Mouse (Mus musculus): ENCODE data around the gene Tdrd1. TPM values are rescaled to one million over a fixed set of nuclear protein-coding genes. Genes with fewer than 3 reads are reported as not detected.
A peak's percentile ranks its signal among the peaks of the same experiment; 100 is the strongest.

Tdrd1 gene
- polyA plus RNA-seq, 1 experiment from 2014 or later = 0.97 TPM

- no peak for DNase-seq (ENCODE audit: low spot score)
- Histone ChIP-seq H3K4me3 (ENCODE audit: low read depth, low read length) (no peak overlapping the region), H3K4me2 (ENCODE audit: low read depth) (no peak overlapping the region), H3K9ac (ENCODE audit: low read length) (no peak overlapping the region), H3K4me1 (ENCODE audit: control insufficient read depth, insufficient read depth, low read length) (no peaks in the 10 kb centered on the region), H3K27ac (ENCODE audit: low read depth, low read length) (no peak overlapping the region), H3K36me3 (ENCODE audit: control insufficient read depth, insufficient read depth, low read length) (no peaks in the 10 kb centered on the region), H3K9me3 (ENCODE audit: control insufficient read depth, low read length) (no peaks in the 10 kb centered on the region), H3K27me3 (ENCODE audit: control insufficient read depth, insufficient read depth, low read length) (no peaks in the 10 kb centered on the region)
- no peak for ATAC-seq (ENCODE audit: insufficient read depth, low FRiP score, low TSS enrichment)
- 82% methylated on average over 5 of the region's 5 CpGs for WGBS
Measured at GRCm38 (mm10) chr19:56888654-56889053, 62.6 kb downstream of the Tdrd1 start.

GRCm38 (mm10) chr19:56891438-56891837 lies 65.4 kb downstream of the Tdrd1 start:
- no peaks in the 10 kb centered on the region for H3K36me3 ChIP-seq (ENCODE audit: control insufficient read depth, insufficient read depth, low read length)
- no peaks in the 10 kb centered on the region for H3K9me3 ChIP-seq (ENCODE audit: control insufficient read depth, low read length)
- no peaks in the 10 kb centered on the region for H3K4me1 ChIP-seq (ENCODE audit: control insufficient read depth, insufficient read depth, low read length)
- ATAC-seq (ENCODE audit: insufficient read depth, low FRiP score, low TSS enrichment) (no peak), DNase-seq (ENCODE audit: low spot score) (no peak)
- no peak overlapping the region for H3K4me3 ChIP-seq (ENCODE audit: low read depth, low read length)
- no peak overlapping the region for H3K9ac ChIP-seq (ENCODE audit: low read length)
- 47% methylated on average over 2 of the region's 2 CpGs for WGBS
- H3K27me3 ChIP-seq (ENCODE audit: control insufficient read depth, insufficient read depth, low read length) = no peaks in the 10 kb centered on the region
- no peak overlapping the region for H3K4me2 ChIP-seq (ENCODE audit: low read depth)
- H3K27ac ChIP-seq (ENCODE audit: low read depth, low read length) = no peak overlapping the region

- Histone ChIP-seq H3K4me3 (ENCODE audit: low read depth, low read length) (no peak overlapping the region), H3K4me1 (ENCODE audit: control insufficient read depth, insufficient read depth, low read length) (no peaks in the 10 kb centered on the region), H3K27ac (ENCODE audit: low read depth, low read length) (no peak overlapping the region), H3K9ac (ENCODE audit: low read length) (no peak overlapping the region), H3K9me3 (ENCODE audit: control insufficient read depth, low read length) (no peaks in the 10 kb centered on the region), H3K27me3 (ENCODE audit: control insufficient read depth, insufficient read depth, low read length) (no peaks in the 10 kb centered on the region), H3K4me2 (ENCODE audit: low read depth) (no peak overlapping the region), H3K36me3 (ENCODE audit: control insufficient read depth, insufficient read depth, low read length) (no peaks in the 10 kb centered on the region)
- no peak for DNase-seq (ENCODE audit: low spot score)
- 56% methylated on average over 5 of the region's 5 CpGs for WGBS
- ATAC-seq (ENCODE audit: insufficient read depth, low FRiP score, low TSS enrichment) = no peak
Measured at GRCm38 (mm10) chr19:56892586-56892985, 66.6 kb downstream of the Tdrd1 start.

- WGBS = 75% methylated on average over 5 of the region's 5 CpGs
- Histone ChIP-seq H3K9ac (ENCODE audit: low read length) (no peak overlapping the region), H3K4me3 (ENCODE audit: low read depth, low read length) (no peak overlapping the region)
Measured at GRCm38 (mm10) chr19:56893326-56893725, 67.3 kb downstream of the Tdrd1 start.

GRCm38 (mm10) chr19:56897654-56898053 lies 71.6 kb downstream of the Tdrd1 start:
- no peaks in the 10 kb centered on the region for H3K4me1 ChIP-seq (ENCODE audit: control insufficient read depth, insufficient read depth, low read length)
- H3K4me3 ChIP-seq (ENCODE audit: low read depth, low read length) = no peak overlapping the region
- H3K9me3 ChIP-seq (ENCODE audit: control insufficient read depth, low read length) = no peaks in the 10 kb centered on the region
- no peak overlapping the region for H3K9ac ChIP-seq (ENCODE audit: low read length)
- DNase-seq (ENCODE audit: low spot score) (no peak), ATAC-seq (ENCODE audit: insufficient read depth, low FRiP score, low TSS enrichment) (no peak)
- no peak overlapping the region for H3K27ac ChIP-seq (ENCODE audit: low read depth, low read length)
- no peaks in the 10 kb centered on the region for H3K36me3 ChIP-seq (ENCODE audit: control insufficient read depth, insufficient read depth, low read length)
- WGBS = 87% methylated on average over 16 of the region's 16 CpGs
- no peak overlapping the region for H3K4me2 ChIP-seq (ENCODE audit: low read depth)
- no peaks in the 10 kb centered on the region for H3K27me3 ChIP-seq (ENCODE audit: control insufficient read depth, insufficient read depth, low read length)

More at GRCm38 (mm10) chr19:56893326-56893725, 67.3 kb downstream of the Tdrd1 start:
- Histone ChIP-seq H3K4me2 (ENCODE audit: low read depth) (no peak overlapping the region), H3K27me3 (ENCODE audit: control insufficient read depth, insufficient read depth, low read length) (no peaks in the 10 kb centered on the region), H3K4me1 (ENCODE audit: control insufficient read depth, insufficient read depth, low read length) (no peaks in the 10 kb centered on the region), H3K27ac (ENCODE audit: low read depth, low read length) (no peak overlapping the region), H3K36me3 (ENCODE audit: control insufficient read depth, insufficient read depth, low read length) (no peaks in the 10 kb centered on the region), H3K9me3 (ENCODE audit: control insufficient read depth, low read length) (no peaks in the 10 kb centered on the region)
- no peak for ATAC-seq (ENCODE audit: insufficient read depth, low FRiP score, low TSS enrichment)
- DNase-seq (ENCODE audit: low spot score) = no peak

- peaks cover 6% of the 10 kb centered on the region; the same call in 1 of the 2 replicates for H3K4me1 ChIP-seq (ENCODE audit: control insufficient read depth, insufficient read depth, low read length)
- 80% methylated on average over 3 of the region's 3 CpGs for WGBS
Measured at GRCm38 (mm10) chr19:56904095-56904494, 78.1 kb downstream of the Tdrd1 start.

GRCm38 (mm10) chr19:56905395-56905794 lies 79.4 kb downstream of the Tdrd1 start:
- Histone ChIP-seq H3K36me3 (ENCODE audit: control insufficient read depth, insufficient read depth, low read length) (no peaks in the 10 kb centered on the region), H3K4me3 (ENCODE audit: low read depth, low read length) (no peak overlapping the region), H3K9ac (ENCODE audit: low read length) (no peak overlapping the region), H3K27ac (ENCODE audit: low read depth, low read length) (no peak overlapping the region), H3K9me3 (ENCODE audit: control insufficient read depth, low read length) (no peaks in the 10 kb centered on the region), H3K27me3 (ENCODE audit: control insufficient read depth, insufficient read depth, low read length) (no peaks in the 10 kb centered on the region), H3K4me1 (ENCODE audit: control insufficient read depth, insufficient read depth, low read length) (peaks cover 6% of the 10 kb centered on the region; the same call in 1 of the 2 replicates), H3K4me2 (ENCODE audit: low read depth) (no peak overlapping the region)
- no peak for DNase-seq (ENCODE audit: low spot score)
- WGBS = 89% methylated on average over 7 of the region's 7 CpGs
- ATAC-seq (ENCODE audit: insufficient read depth, low FRiP score, low TSS enrichment) = no peak

More at GRCm38 (mm10) chr19:56904095-56904494, 78.1 kb downstream of the Tdrd1 start:
- Histone ChIP-seq H3K27me3 (ENCODE audit: control insufficient read depth, insufficient read depth, low read length) (no peaks in the 10 kb centered on the region), H3K36me3 (ENCODE audit: control insufficient read depth, insufficient read depth, low read length) (no peaks in the 10 kb centered on the region), H3K4me3 (ENCODE audit: low read depth, low read length) (no peak overlapping the region), H3K9me3 (ENCODE audit: control insufficient read depth, low read length) (no peaks in the 10 kb centered on the region), H3K4me2 (ENCODE audit: low read depth) (no peak overlapping the region), H3K27ac (ENCODE audit: low read depth, low read length) (no peak overlapping the region), H3K9ac (ENCODE audit: low read length) (no peak overlapping the region)
- ATAC-seq (ENCODE audit: insufficient read depth, low FRiP score, low TSS enrichment) = no peak
- no peak for DNase-seq (ENCODE audit: low spot score)

- no peaks in the 10 kb centered on the region for H3K9me3 ChIP-seq (ENCODE audit: control insufficient read depth, low read length)
- H3K27me3 ChIP-seq (ENCODE audit: control insufficient read depth, insufficient read depth, low read length) = no peaks in the 10 kb centered on the region
- no peak for ATAC-seq (ENCODE audit: insufficient read depth, low FRiP score, low TSS enrichment)
- no peak for DNase-seq (ENCODE audit: low spot score)
- peaks cover 6% of the 10 kb centered on the region; the same call in 1 of the 2 replicates for H3K4me1 ChIP-seq (ENCODE audit: control insufficient read depth, insufficient read depth, low read length)
- no peak overlapping the region for H3K27ac ChIP-seq (ENCODE audit: low read depth, low read length)
- WGBS = 41% methylated on average over 3 of the region's 3 CpGs
- no peak overlapping the region for H3K4me2 ChIP-seq (ENCODE audit: low read depth)
- H3K36me3 ChIP-seq (ENCODE audit: control insufficient read depth, insufficient read depth, low read length) = no peaks in the 10 kb centered on the region
- no peak overlapping the region for H3K4me3 ChIP-seq (ENCODE audit: low read depth, low read length)
- no peak overlapping the region for H3K9ac ChIP-seq (ENCODE audit: low read length)
Measured at GRCm38 (mm10) chr19:56907850-56908249, 81.8 kb downstream of the Tdrd1 start.

GRCm38 (mm10) chr19:56908472-56909270 lies 82.7 kb downstream of the Tdrd1 start:
- Histone ChIP-seq H3K4me1 (ENCODE audit: control insufficient read depth, insufficient read depth, low read length) (peaks cover 6% of the 10 kb centered on the region; the same call in 1 of the 2 replicates), H3K9ac (ENCODE audit: low read length) (no peak overlapping the region), H3K9me3 (ENCODE audit: control insufficient read depth, low read length) (no peaks in the 10 kb centered on the region), H3K27ac (ENCODE audit: low read depth, low read length) (no peak overlapping the region), H3K27me3 (ENCODE audit: control insufficient read depth, insufficient read depth, low read length) (no peaks in the 10 kb centered on the region), H3K36me3 (ENCODE audit: control insufficient read depth, insufficient read depth, low read length) (no peaks in the 10 kb centered on the region), H3K4me3 (ENCODE audit: low read depth, low read length) (no peak overlapping the region), H3K4me2 (ENCODE audit: low read depth) (no peak overlapping the region)
- 72% methylated on average over 17 of the region's 17 CpGs for WGBS
- DNase-seq (ENCODE audit: low spot score) = peak; percentile 77
- ATAC-seq (ENCODE audit: insufficient read depth, low FRiP score, low TSS enrichment) = no peak

Data from neural tube, embryonic 11.5 days (tissue).